ENCODE assay signal across 26 mouse cellular contexts in genomic region chr14:33212271-33212957, GRCm38 (mm10). TPM values are rescaled to one million over a fixed set of nuclear protein-coding genes. Genes with fewer than 3 reads are reported as not detected.
DNase-seq lines count a peak whose midpoint lies in the region; ATAC-seq and TF ChIP-seq lines count a peak whose summit lies in the region.
"Had no signal": no experiment of that assay in that cellular context is flagged by ENCODE, and none has a peak within 500 bp of the region (broad histone marks: within the 10 kb centered on the region; RNA-seq: fewer than 3 reads in every experiment).

No protein-coding gene starts in this region.

- DNase-seq in kidney, adult 2 months = peak; percentile 59
- DNase-seq in kidney, postnatal 4 days = no peak
- DNase-seq in 3T3-L1 (ENCODE audit: low read depth, low spot score) = peak; percentile 36
- peak; percentile 32 for DNase-seq in kidney, postnatal 14 days
- no peak for DNase-seq in yolk sac, embryonic 10.5 days (ENCODE audit: low spot score)
- DNase-seq: adrenal gland, adult 8-10 months; cerebellum, adult 2 months; cerebellum, postnatal 25 days; embryo, embryonic 11 days; heart, postnatal 10 days; lung, postnatal 4 days; midbrain, embryonic 14.5 days had no signal

- 34% methylated on average over 5 of the region's 5 CpGs for WGBS in kidney, adult 2 months

- no peak overlapping the region for H3ac ChIP-seq in C2C12 (ENCODE audit: control insufficient read depth, insufficient read length, low read depth)

- TF ChIP-seq CTCF in kidney, adult 2 months (conservative IDR thresholded peaks at IDR 0.05; ENCODE audit: insufficient read depth, insufficient read length, low read depth, low read length) = no peak
- no peak for TF ChIP-seq CTCF in C2C12 (IDR thresholded peaks at IDR 0.05; ENCODE audit: control insufficient read depth, insufficient read depth, insufficient read length)

- no peak for TF ChIP-seq POLR2A in kidney, adult 2 months (IDR thresholded peaks at IDR 0.05; ENCODE audit: low read depth, low read length)

- H3K79me2 ChIP-seq in C2C12 (ENCODE audit: control insufficient read depth, insufficient read depth) = no peaks in the 10 kb centered on the region

- no peaks in the 10 kb centered on the region for H3K4me1 ChIP-seq in kidney, adult 2 months (ENCODE audit: control insufficient read depth, insufficient read depth, low read length)

- no peak overlapping the region for H3K27ac ChIP-seq in kidney, adult 2 months (ENCODE audit: insufficient read depth, low read depth, low read length)
- H3K27ac ChIP-seq: embryonic facial prominence, embryonic 13.5 days; forebrain, embryonic 15.5 days; hindbrain, postnatal 0 days; left cerebral cortex, adult 2 months; liver, embryonic 15.5 days; lung, embryonic 15.5 days had no signal

- no peaks in the 10 kb centered on the region for H3K36me3 ChIP-seq in kidney, adult 2 months (ENCODE audit: control insufficient read depth, insufficient read depth, low read length)
- no peaks in the 10 kb centered on the region for H3K36me3 ChIP-seq in C2C12 (ENCODE audit: control insufficient read depth, insufficient read depth)
- H3K36me3 ChIP-seq: embryonic facial prominence, embryonic 13.5 days; forebrain, embryonic 15.5 days; heart, embryonic 12.5 days; liver, embryonic 15.5 days; lung, embryonic 15.5 days had no signal

- H3K79me3 ChIP-seq in C2C12 (ENCODE audit: low read depth) = no peaks in the 10 kb centered on the region

- H3K4me3 ChIP-seq in kidney, adult 2 months (ENCODE audit: insufficient read depth, low read depth, low read length) = no peak overlapping the region
- H3K4me3 ChIP-seq in C2C12 (ENCODE audit: insufficient read depth, poor library complexity, severe bottlenecking) = no peak overlapping the region
- H3K4me3 ChIP-seq: embryonic facial prominence, embryonic 13.5 days; erythroblast, embryonic 14.5 days; forebrain, embryonic 15.5 days; heart, embryonic 12.5 days; left cerebral cortex, adult 2 months; liver, embryonic 15.5 days; lung, embryonic 15.5 days had no signal

- no peaks in the 10 kb centered on the region for H3K27me3 ChIP-seq in kidney, adult 2 months (replicated peaks; ENCODE audit: control insufficient read depth, insufficient read depth, low read length)
- no peaks in the 10 kb centered on the region for H3K27me3 ChIP-seq in C2C12 (ENCODE audit: control insufficient read depth, insufficient read depth, insufficient read length)

- no peak for ATAC-seq in inflammation-experienced regulatory T-cells, adult 6 months
- ATAC-seq in erythroid progenitor cell, adult 5-6 weeks (replicated peaks; ENCODE audit: low FRiP score, poor library complexity, severe bottlenecking) = no peak
- ATAC-seq: activated CD4-positive, CD25-positive, alpha-beta regulatory T cell, adult 4 months; forebrain, embryonic 15.5 days; hindbrain, postnatal 0 days had no signal

TF ChIP-seq in C2C12, 6 proteins besides CTCF, POLR2A, EP300 and RAD21:
- no peak for TF ChIP-seq CEBPB (IDR thresholded peaks at IDR 0.05; ENCODE audit: low read depth)
- peak; percentile 69 for TF ChIP-seq MYOD1 (IDR thresholded peaks at IDR 0.05; ENCODE audit: control insufficient read depth, insufficient read length, low read depth)

RNA-seq across cellular contexts. Expression of gene Arhgap22, which starts 1.4 kb away (rescaled TPM):
- polyA plus RNA-seq in kidney, adult 2 months (2012; rRNA removed) = 9.0 and 15.7 TPM in 2 replicates
- 230 TPM for polyA plus RNA-seq in C2C12 (2012; fragmentation: generic; extraction: Trizol)
- under 1 TPM in 1 of 3 experiments, not detected in 2; 0.18 TPM for polyA plus RNA-seq in inflammation-experienced regulatory T-cells, adult 6 months (2017; shearing (Covaris generic))
- not detected in 2 replicates for total RNA-seq in erythroid progenitor cell, adult 5-6 weeks (2015; ENCODE audit: low replicate concordance)
- total RNA-seq in erythroid progenitor cell, adult 5-6 weeks (2017; ENCODE audit: low replicate concordance) = 3.1 TPM in 1 of 2 replicates, not detected in the other
- total RNA-seq: granulocyte monocyte progenitor cell, adult 5-6 weeks; megakaryocyte-erythroid progenitor cell, adult 5-6 weeks had no signal

RNA-seq across cellular contexts. Expression of gene Wdfy4, which starts 27.1 kb away (rescaled TPM):
- 1.5 and 4.1 TPM in 2 replicates for polyA plus RNA-seq in kidney, adult 2 months (2012; rRNA removed)
- polyA plus RNA-seq in C2C12 (2012; fragmentation: generic; extraction: Trizol) = 0.01 TPM
- polyA plus RNA-seq in inflammation-experienced regulatory T-cells, adult 6 months (2017; shearing (Covaris generic)) = under 1 TPM in 2 of 3 experiments, not detected in 1; 0.18 to 0.43 TPM
- 9.6 and 32.4 TPM in 2 replicates for total RNA-seq in erythroid progenitor cell, adult 5-6 weeks (2015; ENCODE audit: low replicate concordance)
- 5.2 and 7.8 TPM in 2 replicates for total RNA-seq in erythroid progenitor cell, adult 5-6 weeks (2017; ENCODE audit: low replicate concordance)

Comparison
In these comparisons a context has a peak if more than half of its experiments do, and no peak if none do; other contexts are left out.
1. DNase-seq: peak in kidney, adult 2 months (single experiment), 3T3-L1 (single experiment) and kidney, postnatal 14 days (single experiment); none in kidney, postnatal 4 days (0 of 2) and yolk sac, embryonic 10.5 days (single experiment).
2. RNA of gene Arhgap22, which starts 1.4 kb away (polyA plus RNA-seq): 230 TPM in C2C12 (single experiment); 9.0 to 15.7 TPM in kidney, adult 2 months and 0.18 TPM in inflammation-experienced regulatory T-cells, adult 6 months; every median in the first group is over 10 times any median in the second.